Mouse (Mus musculus) ES-Bruce4 (cell line): ENCODE data around the gene Hemgn. TPM values are rescaled to one million over a fixed set of nuclear protein-coding genes. Genes with fewer than 3 reads are reported as not detected.

Experiments used
- H3K27ac ChIP-seq: 2 replicates; pipeline ENCODE4 v1.5.1; 2012; ENCODE audit warnings: low read length, inconsistent platforms; ENCODE audit not compliant: insufficient read depth
- H3K27me3 ChIP-seq: 2 replicates; pipeline ENCODE4 v1.6.1; 2012; ENCODE audit warnings: mild to moderate bottlenecking, low read length, inconsistent platforms; ENCODE audit not compliant: control insufficient read depth, poor library complexity, insufficient read depth, severe bottlenecking
- H3K36me3 ChIP-seq: 2 replicates; pipeline ENCODE4 v1.6.1; 2012; ENCODE audit warnings: inconsistent platforms, mild to moderate bottlenecking, low read length, moderate library complexity; ENCODE audit not compliant: control insufficient read depth, poor library complexity, insufficient read depth, severe bottlenecking
- H3K4me1 ChIP-seq: one replicate; pipeline ENCODE4 v1.8.1; 2011; ENCODE audit warnings: low read length; ENCODE audit not compliant: control insufficient read depth, insufficient read depth
- H3K4me3 ChIP-seq: 2 replicates; pipeline ENCODE4 v1.5.1; 2011; ENCODE audit warnings: low read depth, mild to moderate bottlenecking, low read length
- H3K9ac ChIP-seq: 2 replicates; pipeline ENCODE4 v1.6.1; 2012; ENCODE audit warnings: low read depth, mild to moderate bottlenecking, inconsistent platforms; ENCODE audit not compliant: poor library complexity, severe bottlenecking
- H3K9me3 ChIP-seq: replicated peaks from 2 replicates; pipeline ENCODE4 v1.6.1; 2012; ENCODE audit warnings: mild to moderate bottlenecking, low read length, inconsistent platforms; ENCODE audit not compliant: control insufficient read depth, poor library complexity, insufficient read depth, severe bottlenecking
- CTCF ChIP-seq: IDR thresholded peaks from one replicate; pipeline ENCODE4 v1.8.1; 2011; ENCODE audit warnings: low read depth, low read length
- EP300 ChIP-seq: IDR thresholded peaks from 2 replicates; pipeline ENCODE4 v1.6.1; 2011; ENCODE audit warnings: low read depth, low read length; ENCODE audit not compliant: insufficient read depth
- POLR2A ChIP-seq: IDR thresholded peaks from one replicate; pipeline ENCODE4 v1.8.1; 2011; ENCODE audit warnings: low read length; ENCODE audit not compliant: insufficient read depth
- polyA plus RNA-seq: library from polyadenylated mRNA; stranded (reverse); fragments of >200 nt; gene quantifications from 2 replicates; pipeline ENCODE4 v1.2.4, GENCODE M21; 2011; ENCODE audit warnings: low read depth; ENCODE audit not compliant: missing spikeins, insufficient read depth, insufficient read length

Gene Hemgn
- polyA plus RNA-seq, 1 experiment = not detected

- H3K27me3 ChIP-seq = no peaks in the 10 kb centered on the region
- no peak for TF ChIP-seq EP300
- TF ChIP-seq CTCF = no peak
- no peak for TF ChIP-seq POLR2A
- no peaks in the 10 kb centered on the region for H3K36me3 ChIP-seq
- no peaks in the 10 kb centered on the region for H3K4me1 ChIP-seq
- H3K9ac ChIP-seq = no peak overlapping the region
- H3K4me3 ChIP-seq = no peak overlapping the region
- H3K27ac ChIP-seq = no peak overlapping the region
- no peaks in the 10 kb centered on the region for H3K9me3 ChIP-seq
Observed at GRCm38 (mm10) chr4:46359539-46360253, 53.6 kb downstream of the Hemgn start.

DNA sequence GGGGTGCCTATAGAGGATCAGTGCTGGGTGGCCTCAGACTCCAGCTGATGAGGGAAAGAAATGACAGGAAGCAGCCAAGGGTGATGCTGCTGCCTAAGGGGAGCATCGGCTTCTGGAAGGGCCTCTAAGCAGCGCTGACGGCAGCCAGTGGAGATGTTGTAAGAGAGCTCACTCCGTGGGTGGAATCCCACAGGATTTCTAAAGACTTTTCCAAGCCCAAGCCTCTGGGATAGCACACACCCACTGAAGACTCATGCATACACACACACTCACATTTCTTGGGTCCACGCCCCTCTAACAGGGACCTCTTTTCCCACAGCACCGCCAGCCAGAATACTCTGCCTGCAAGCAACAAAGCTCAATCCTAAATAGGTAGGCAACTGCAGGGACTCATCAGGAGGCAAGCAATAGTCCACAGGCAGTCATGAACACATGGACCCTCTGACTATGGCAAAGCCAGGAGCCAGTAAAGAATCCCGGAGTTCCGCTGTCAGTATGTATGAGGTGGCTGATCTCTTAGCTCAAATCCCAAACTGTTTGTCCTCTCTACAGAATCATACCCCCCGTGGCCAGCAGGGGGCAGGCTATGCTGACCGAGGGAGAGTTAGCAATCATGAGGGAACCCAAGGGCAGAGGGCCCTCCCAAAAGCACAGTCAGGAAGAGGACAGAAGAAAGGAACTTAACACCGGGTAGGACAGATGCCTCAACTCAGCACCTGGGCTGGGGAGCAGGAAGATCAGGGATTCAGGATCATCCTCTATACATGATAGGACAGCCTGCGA is 56.8 kb downstream of the Hemgn start:
- Histone ChIP-seq H3K9ac (no peak overlapping the region), H3K4me3 (no peak overlapping the region), H3K9me3 (no peaks in the 10 kb centered on the region), H3K4me1 (no peaks in the 10 kb centered on the region), H3K36me3 (no peaks in the 10 kb centered on the region), H3K27me3 (no peaks in the 10 kb centered on the region), H3K27ac (no peak overlapping the region)
- TF ChIP-seq CTCF (peak; percentile 94), EP300 (no peak)

GRCm38 (mm10) chr4:46353045-46353444 is 60.3 kb downstream of the Hemgn start:
- Histone ChIP-seq H3K4me1 (no peaks in the 10 kb centered on the region), H3K27me3 (no peaks in the 10 kb centered on the region; the same call in 1 of the 2 replicates), H3K4me3 (no peak overlapping the region), H3K9ac (no peak overlapping the region), H3K27ac (no peak overlapping the region), H3K9me3 (no peaks in the 10 kb centered on the region), H3K36me3 (no peaks in the 10 kb centered on the region)
- no peak for TF ChIP-seq CTCF
- no peak for TF ChIP-seq POLR2A
- TF ChIP-seq EP300 = no peak

GRCm38 (mm10) chr4:46349530-46349929 is 63.8 kb downstream of the Hemgn start:
- H3K4me1 ChIP-seq = no peaks in the 10 kb centered on the region
- TF ChIP-seq CTCF (no peak), EP300 (no peak)
- H3K27me3 ChIP-seq = peaks cover 7% of the 10 kb centered on the region
- no peaks in the 10 kb centered on the region for H3K9me3 ChIP-seq
- no peak overlapping the region for H3K9ac ChIP-seq
- no peak overlapping the region for H3K4me3 ChIP-seq
- H3K36me3 ChIP-seq = no peaks in the 10 kb centered on the region
- H3K27ac ChIP-seq = no peak overlapping the region

DNA sequence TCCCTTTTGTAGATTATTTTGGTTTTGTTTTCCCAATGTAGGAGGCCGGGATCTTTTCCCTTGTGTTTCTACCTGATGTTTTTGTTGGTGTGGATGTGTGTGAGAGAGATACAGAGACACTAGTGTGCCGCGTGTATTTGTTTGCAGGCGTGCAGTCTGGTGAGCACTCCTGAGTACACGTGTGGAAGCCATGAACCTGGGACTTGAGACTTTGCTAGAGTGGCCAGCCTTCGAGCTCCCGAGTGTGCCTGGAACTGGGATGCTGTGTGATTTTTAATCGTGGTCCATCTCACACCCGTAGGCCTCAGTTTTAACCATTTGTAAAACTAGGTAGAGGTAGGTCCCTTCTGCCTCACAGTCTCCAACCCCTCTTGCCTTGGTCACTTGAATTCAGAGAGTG is 64.4 kb downstream of the Hemgn start:
- TF ChIP-seq POLR2A (no peak), EP300 (no peak), CTCF (no peak)
- Histone ChIP-seq H3K4me3 (no peak overlapping the region), H3K9me3 (no peaks in the 10 kb centered on the region), H3K9ac (no peak overlapping the region), H3K36me3 (no peaks in the 10 kb centered on the region), H3K27me3 (peaks cover 13% of the 10 kb centered on the region), H3K27ac (no peak overlapping the region), H3K4me1 (no peaks in the 10 kb centered on the region)
